Mouse (Mus musculus): Measurements from ENCODE around the gene Tcaf2.

DNA sequence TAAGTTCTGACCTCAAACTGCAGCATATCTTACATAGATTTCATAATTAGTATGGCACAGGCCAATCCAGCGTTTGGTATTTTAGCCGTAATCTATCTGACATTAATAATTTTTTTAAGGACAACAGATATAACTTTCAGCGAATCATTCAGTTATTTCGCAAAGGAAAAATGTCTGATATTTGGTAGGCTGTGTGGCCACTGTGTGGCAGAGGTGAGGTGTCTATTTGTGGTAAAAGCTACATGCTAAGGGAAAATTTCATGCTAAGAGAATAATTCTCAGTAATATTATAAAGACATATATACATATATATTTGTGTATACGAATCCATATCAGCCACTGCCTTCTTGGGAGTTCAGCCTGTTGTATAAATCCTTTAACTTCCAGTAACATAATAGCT is 58.5 kb downstream of the Tcaf2 start:
- no peak for TF ChIP-seq CTCF (IDR thresholded peaks at IDR 0.05; ENCODE audit: borderline replicate concordance, control insufficient read depth, extremely low read depth, insufficient read depth, low read length, poor library complexity)
- TF ChIP-seq POLR2A (IDR thresholded peaks at IDR 0.05; ENCODE audit: control insufficient read depth, extremely low read depth, insufficient read depth, low read length, poor library complexity) = no peak
